Mouse (Mus musculus): ENCODE results near the gene Rps2. TPM values are rescaled to one million over a fixed set of nuclear protein-coding genes. Genes with fewer than 3 reads are reported as not detected.

The Rps2 gene
- polyA plus RNA-seq, 1 experiment from 2014 or later: 1,372 TPM

GRCm38 (mm10) chr17:24732233-24732935 is 14.5 kb downstream of the Rps2 start:
- no peak for DNase-seq (ENCODE audit: low spot score)

GRCm38 (mm10) chr17:24733434-24734050 is 15.6 kb downstream of the Rps2 start:
- DNase-seq (ENCODE audit: low spot score): no peak

GRCm38 (mm10) chr17:24734513-24734912 is 16.6 kb downstream of the Rps2 start:
- DNase-seq (ENCODE audit: low spot score): no peak

GRCm38 (mm10) chr17:24735446-24735845 is 17.5 kb downstream of the Rps2 start:
- no peak for DNase-seq (ENCODE audit: low spot score)

- DNase-seq (ENCODE audit: low spot score): peak; percentile 98
Measured at GRCm38 (mm10) chr17:24736330-24737051, 18.6 kb downstream of the Rps2 start, which contains the start of gene Msrb1. TSS of gene Msrb1 (plus strand) at chr17:24736642.

DNA sequence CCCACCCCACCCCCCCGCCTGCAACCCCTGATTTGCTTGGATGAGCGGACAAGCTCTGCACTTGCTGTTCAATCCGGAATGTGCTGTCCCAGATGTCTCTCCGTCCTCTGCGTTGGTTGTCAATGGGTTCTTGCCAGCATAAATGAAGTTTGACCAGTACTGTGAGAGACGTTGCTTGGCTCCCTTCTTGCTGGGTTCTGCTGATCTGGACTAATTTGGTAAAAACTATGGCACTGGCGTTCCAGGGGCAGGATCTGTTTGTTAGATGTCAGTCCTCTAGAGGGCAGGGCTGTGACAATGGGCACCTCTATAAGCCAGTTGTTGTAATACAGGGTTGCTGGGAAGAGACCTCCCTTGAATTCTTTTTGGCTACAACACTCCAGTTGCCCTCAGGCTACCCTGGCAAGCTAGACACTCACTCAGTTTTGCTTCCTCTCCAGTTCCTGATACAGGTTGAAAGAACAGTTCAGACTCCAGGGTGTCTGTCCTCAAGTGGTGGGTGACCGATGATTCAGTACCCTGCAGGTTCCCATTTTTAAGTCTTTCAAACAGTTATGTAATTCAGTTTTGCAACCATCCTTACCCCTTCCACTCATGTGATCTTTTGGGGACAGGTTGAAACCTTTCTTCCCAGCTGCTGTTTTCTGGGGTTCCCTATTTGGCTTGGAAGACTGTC is 19.4 kb downstream of the Rps2 start:
- DNase-seq (ENCODE audit: low spot score): no peak

GRCm38 (mm10) chr17:24738238-24738637 is 20.3 kb downstream of the Rps2 start:
- no peak for DNase-seq (ENCODE audit: low spot score)

DNA sequence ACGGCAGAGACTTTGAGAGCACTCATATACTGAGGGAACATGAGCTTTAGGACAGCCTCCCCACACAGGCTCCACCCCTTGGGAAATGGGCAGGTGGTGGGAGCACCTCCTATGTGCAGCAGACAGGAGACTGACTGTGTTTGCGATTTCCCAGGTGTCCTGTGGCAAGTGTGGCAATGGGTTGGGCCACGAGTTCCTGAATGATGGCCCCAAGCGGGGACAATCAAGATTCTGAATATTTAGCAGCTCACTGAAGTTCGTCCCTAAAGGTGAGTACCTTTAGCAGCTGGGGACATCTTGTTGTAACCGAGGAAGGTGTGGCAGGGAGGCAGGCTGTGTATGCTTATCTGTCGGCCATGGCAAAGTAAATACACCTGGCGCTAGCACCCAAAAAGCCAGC is 22.0 kb downstream of the Rps2 start:
- DNase-seq (ENCODE audit: low spot score): no peak

DNA sequence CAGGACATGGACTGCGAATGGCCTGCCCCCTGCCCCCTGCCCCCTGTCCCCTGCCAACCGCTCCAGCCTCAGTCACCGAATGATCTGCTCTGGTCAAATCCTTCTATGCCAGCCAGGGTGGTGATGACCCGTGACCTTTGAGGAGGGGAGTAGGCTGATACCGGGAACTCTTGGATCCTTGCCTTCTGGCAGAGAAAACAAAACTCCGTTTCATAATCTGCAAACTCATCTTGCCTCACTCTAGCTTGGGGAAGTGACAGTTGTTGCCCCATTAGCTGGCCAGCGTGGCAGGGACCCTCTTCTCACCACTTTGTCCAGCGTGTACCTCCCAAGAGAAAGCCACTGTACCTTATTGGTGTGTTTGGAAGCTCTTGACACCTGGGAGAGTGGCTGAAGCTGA is 24.4 kb downstream of the Rps2 start:
- no peak for DNase-seq (ENCODE audit: low spot score)

DNA sequence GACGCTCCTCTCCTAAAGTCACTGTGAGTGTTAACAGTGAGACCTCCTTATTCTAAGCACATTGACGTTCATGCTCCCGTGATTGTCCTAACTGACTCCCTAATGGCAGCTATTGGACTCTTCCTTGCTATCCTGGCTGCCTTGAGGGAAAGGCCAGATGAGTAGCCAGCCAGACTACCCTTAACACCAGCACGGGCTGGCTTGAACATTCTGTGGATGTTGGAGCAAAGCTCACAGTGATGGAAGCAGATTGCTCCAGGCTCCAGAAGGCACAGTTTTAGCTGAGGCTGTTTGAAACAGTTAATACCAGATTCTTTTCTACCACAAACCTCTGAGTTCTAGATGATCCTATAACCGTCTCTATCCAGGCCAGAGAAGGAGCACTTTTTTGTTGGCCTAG is 26.0 kb downstream of the Rps2 start:
- DNase-seq (ENCODE audit: low spot score): no peak

DNA sequence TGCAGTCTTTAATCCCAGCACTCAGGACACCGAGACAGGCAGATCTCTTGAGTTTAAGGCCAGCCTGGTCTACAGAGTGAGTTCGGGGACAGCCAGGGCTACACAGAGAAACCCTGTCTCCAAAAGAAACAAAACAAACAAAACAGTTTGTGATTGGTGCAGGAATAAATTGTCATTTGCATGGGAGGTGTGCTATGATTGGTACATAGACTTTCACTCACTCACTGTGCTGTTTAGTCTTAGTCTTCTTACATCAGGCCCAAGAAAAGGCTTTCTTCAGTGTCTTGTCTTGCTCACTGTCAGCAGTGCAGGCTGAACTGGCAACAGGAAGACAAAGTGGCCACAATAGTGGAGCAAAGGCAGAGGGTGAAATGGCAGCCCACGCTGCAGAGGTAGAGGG is 26.5 kb downstream of the Rps2 start:
- no peak for DNase-seq (ENCODE audit: low spot score)

GRCm38 (mm10) chr17:24745526-24746497 is 27.9 kb downstream of the Rps2 start:
- peak; percentile 90 for DNase-seq (ENCODE audit: low spot score)

DNA sequence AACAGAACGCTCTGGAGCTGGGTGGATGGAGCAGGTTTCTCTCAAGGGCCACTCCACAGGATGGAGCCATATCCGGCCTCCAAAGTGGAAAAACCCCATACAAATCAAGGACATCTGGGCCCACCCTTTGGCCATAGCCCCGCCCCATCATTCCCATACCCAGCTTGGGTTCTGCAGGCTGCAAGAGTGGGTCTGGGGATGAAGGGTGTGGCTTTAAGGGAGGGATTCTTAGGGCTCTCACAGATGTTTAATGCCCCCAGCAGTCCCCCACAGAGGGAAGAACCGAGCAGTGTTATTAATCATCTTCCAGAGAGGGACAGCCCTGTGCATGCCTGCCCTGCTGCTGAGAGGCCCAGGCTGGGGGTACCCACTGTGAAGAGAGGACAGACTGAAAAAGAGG is 29.1 kb downstream of the Rps2 start:
- DNase-seq (ENCODE audit: low spot score): no peak

DNA sequence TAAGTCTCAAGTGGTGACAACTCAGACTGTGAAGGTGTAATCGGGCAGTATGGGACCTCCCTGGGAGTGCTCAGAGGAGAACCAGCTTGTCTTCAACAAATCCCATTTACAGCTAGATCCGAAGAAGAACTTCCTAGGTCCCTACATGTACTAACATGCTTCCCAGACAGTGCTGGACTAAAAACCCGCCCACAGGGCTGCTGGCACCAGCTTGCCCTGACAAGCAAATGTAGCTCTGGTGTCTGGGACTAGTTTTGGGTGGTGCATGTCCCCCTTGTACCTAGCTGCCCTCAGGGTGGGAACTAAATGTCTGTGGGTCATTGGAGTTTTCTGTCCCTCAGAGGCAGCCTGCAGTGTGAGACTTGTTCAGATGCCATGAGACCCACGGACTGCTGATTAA is 33.6 kb downstream of the Rps2 start:
- DNase-seq (ENCODE audit: low spot score): no peak

- DNase-seq (ENCODE audit: low spot score): peak; percentile 43
Measured at GRCm38 (mm10) chr17:24752415-24753394, 34.8 kb downstream of the Rps2 start, which contains the start of gene Hs3st6. TSS of gene Hs3st6 (plus strand) at chr17:24752988.

GRCm38 (mm10) chr17:24757394-24757793 is 39.5 kb downstream of the Rps2 start:
- DNase-seq (ENCODE audit: low spot score): no peak

- no peak for DNase-seq (ENCODE audit: low spot score)
Measured at GRCm38 (mm10) chr17:24761121-24761520, 43.2 kb downstream of the Rps2 start.

- no peak for DNase-seq (ENCODE audit: low spot score)
Measured at GRCm38 (mm10) chr17:24765016-24765905, 47.3 kb downstream of the Rps2 start.
